Mouse (Mus musculus): ENCODE measurements around the gene Tmem14c. TPM values are rescaled to one million over a fixed set of nuclear protein-coding genes. Genes with fewer than 3 reads are reported as not detected.
"Not testable (repeated sequence)": the region's sequence is repeated elsewhere in the genome, so short reads cannot be mapped to it uniquely, and the experiment has no call there.

Tmem14c gene
- polyA plus RNA-seq, 1 experiment from 2014 or later, result 147 TPM

- H3K4me2 ChIP-seq; H3K9ac ChIP-seq; H3K4me3 ChIP-seq; H3K9me3 ChIP-seq; H3K36me3 ChIP-seq; H3K27ac ChIP-seq (replicated peaks); H3K27me3 ChIP-seq; ATAC-seq (ENCODE audit: low read depth); H3K4me1 ChIP-seq (replicated peaks): not testable (repeated sequence)
- 63% methylated on average over 4 of the region's 4 CpGs for WGBS
Observed at GRCm38 (mm10) chr13:40987608-40988303, 28.3 kb upstream of the Tmem14c start.

GRCm38 (mm10) chr13:40988418-40988817 lies 27.7 kb upstream of the Tmem14c start:
- ATAC-seq (ENCODE audit: low read depth), result no peak
- no peaks in the 10 kb centered on the region for H3K27me3 ChIP-seq
- H3K9ac ChIP-seq, result no peak overlapping the region
- 76% methylated on average over 2 of the region's 2 CpGs for WGBS
- no peaks in the 10 kb centered on the region for H3K4me1 ChIP-seq (replicated peaks)
- no peak overlapping the region for H3K4me3 ChIP-seq
- no peak overlapping the region for H3K27ac ChIP-seq (replicated peaks)
- H3K36me3 ChIP-seq, result no peaks in the 10 kb centered on the region
- no peak overlapping the region for H3K4me2 ChIP-seq
- no peaks in the 10 kb centered on the region for H3K9me3 ChIP-seq

GRCm38 (mm10) chr13:40994487-40995263 lies 21.4 kb upstream of the Tmem14c start:
- Histone ChIP-seq H3K27ac (replicated peaks) (no peak overlapping the region), H3K9ac (no peak overlapping the region), H3K4me2 (no peak overlapping the region), H3K9me3 (no peaks in the 10 kb centered on the region), H3K4me1 (replicated peaks) (peaks cover 11% of the 10 kb centered on the region), H3K27me3 (no peaks in the 10 kb centered on the region), H3K36me3 (no peaks in the 10 kb centered on the region), H3K4me3 (no peak overlapping the region)
- WGBS, result 8% methylated on average over 8 of the region's 8 CpGs
- no peak for ATAC-seq (ENCODE audit: low read depth)

GRCm38 (mm10) chr13:40998537-40998936 lies 17.6 kb upstream of the Tmem14c start:
- H3K36me3 ChIP-seq, result not testable (repeated sequence)
- WGBS, result 90% methylated on average over 5 of the region's 5 CpGs

GRCm38 (mm10) chr13:41000140-41000925 lies 15.8 kb upstream of the Tmem14c start:
- Histone ChIP-seq H3K4me3 (peak overlapping the region; percentile 93), H3K9me3 (no peaks in the 10 kb centered on the region), H3K36me3 (peaks cover 9% of the 10 kb centered on the region), H3K9ac (peak overlapping the region; percentile 92), H3K4me2 (peak overlapping the region; percentile 93), H3K27ac (replicated peaks) (peak overlapping the region; percentile 98), H3K27me3 (no peaks in the 10 kb centered on the region), H3K4me1 (replicated peaks) (peaks cover 30% of the 10 kb centered on the region)
- peak; percentile 57 for ATAC-seq (ENCODE audit: low read depth)
- 1% methylated on average over 25 of the region's 25 CpGs for WGBS

More at GRCm38 (mm10) chr13:40998537-40998936, 17.6 kb upstream of the Tmem14c start:
- not testable (repeated sequence) for H3K4me2 ChIP-seq; ATAC-seq (ENCODE audit: low read depth); H3K4me3 ChIP-seq; H3K27ac ChIP-seq (replicated peaks); H3K9ac ChIP-seq; H3K27me3 ChIP-seq; H3K9me3 ChIP-seq
- peaks cover 38% of the 10 kb centered on the region for H3K4me1 ChIP-seq (replicated peaks)

- H3K27ac ChIP-seq (replicated peaks), result peak within 1 kb of the TSS; percentile 98
- peak; percentile 97 for ATAC-seq (ENCODE audit: low read depth)
Observed at GRCm38 (mm10) chr13:41000926-41001639, 15.0 kb upstream of the Tmem14c start, which contains the start of gene Pak1ip1. Pak1ip1 (plus strand) TSS chr13:41001023.

GRCm38 (mm10) chr13:41002001-41002400 lies 14.1 kb upstream of the Tmem14c start:
- Histone ChIP-seq H3K27ac (replicated peaks) (no peak overlapping the region), H3K9me3 (no peaks in the 10 kb centered on the region), H3K9ac (no peak overlapping the region), H3K4me2 (peak overlapping the region; percentile 93), H3K4me1 (replicated peaks) (peaks cover 30% of the 10 kb centered on the region), H3K4me3 (peak overlapping the region; percentile 93), H3K27me3 (no peaks in the 10 kb centered on the region), H3K36me3 (peaks cover 25% of the 10 kb centered on the region)
- WGBS, result 86% methylated on average over 5 of the region's 5 CpGs
- ATAC-seq (ENCODE audit: low read depth), result no peak

More at GRCm38 (mm10) chr13:41000926-41001639, 15.0 kb upstream of the Tmem14c start, which contains the start of gene Pak1ip1:
- peaks cover 16% of the 10 kb centered on the region for H3K36me3 ChIP-seq
- H3K4me3 ChIP-seq, result peak within 1 kb of the TSS; percentile 93
- H3K4me1 ChIP-seq (replicated peaks), result peaks cover 30% of the 10 kb centered on the region
- no peaks in the 10 kb centered on the region for H3K27me3 ChIP-seq
- H3K9me3 ChIP-seq, result no peaks in the 10 kb centered on the region
- H3K4me2 ChIP-seq, result peak within 1 kb of the TSS; percentile 93
- under 1% methylated on average over 58 of the region's 58 CpGs for WGBS
- H3K9ac ChIP-seq, result peak within 1 kb of the TSS; percentile 92

GRCm38 (mm10) chr13:41006244-41006643 lies 9.8 kb upstream of the Tmem14c start:
- no peaks in the 10 kb centered on the region for H3K9me3 ChIP-seq
- no peak overlapping the region for H3K9ac ChIP-seq
- peaks cover 19% of the 10 kb centered on the region for H3K4me1 ChIP-seq (replicated peaks)
- ATAC-seq (ENCODE audit: low read depth), result no peak
- peaks cover 68% of the 10 kb centered on the region for H3K36me3 ChIP-seq
- H3K4me3 ChIP-seq, result no peak overlapping the region
- no peak overlapping the region for H3K4me2 ChIP-seq
- H3K27ac ChIP-seq (replicated peaks), result no peak overlapping the region
- no peaks in the 10 kb centered on the region for H3K27me3 ChIP-seq
- WGBS, result 95% methylated on average over 4 of the region's 4 CpGs

GRCm38 (mm10) chr13:41008271-41008670 lies 7.8 kb upstream of the Tmem14c start:
- no peak overlapping the region for H3K4me2 ChIP-seq
- H3K4me1 ChIP-seq (replicated peaks), result 0 out of 2 replicates have a peak, but pooled peaks cover 3% of the 10 kb centered on the region
- no peaks in the 10 kb centered on the region for H3K9me3 ChIP-seq
- 94% methylated on average over 10 of the region's 10 CpGs for WGBS
- no peak overlapping the region for H3K4me3 ChIP-seq
- H3K27ac ChIP-seq (replicated peaks), result no peak overlapping the region
- no peaks in the 10 kb centered on the region for H3K27me3 ChIP-seq
- ATAC-seq (ENCODE audit: low read depth), result no peak
- H3K9ac ChIP-seq, result no peak overlapping the region
- peaks cover 87% of the 10 kb centered on the region for H3K36me3 ChIP-seq

GRCm38 (mm10) chr13:41008946-41009345 lies 7.1 kb upstream of the Tmem14c start:
- Histone ChIP-seq H3K4me1 (replicated peaks) (no peaks in the 10 kb centered on the region), H3K9me3 (no peaks in the 10 kb centered on the region), H3K27ac (replicated peaks) (no peak overlapping the region), H3K4me3 (no peak overlapping the region), H3K27me3 (no peaks in the 10 kb centered on the region), H3K36me3 (peaks cover 92% of the 10 kb centered on the region), H3K9ac (no peak overlapping the region), H3K4me2 (no peak overlapping the region)
- 86% methylated on average over 8 of the region's 8 CpGs for WGBS
- no peak for ATAC-seq (ENCODE audit: low read depth)

- peak overlapping the region; percentile 70 for H3K4me2 ChIP-seq
- peak overlapping the region; percentile 85 for H3K27ac ChIP-seq (replicated peaks)
Observed at GRCm38 (mm10) chr13:41016797-41017405, 809 bp downstream of the Tmem14c start.

More at GRCm38 (mm10) chr13:41016797-41017405, 809 bp downstream of the Tmem14c start:
- H3K36me3 ChIP-seq, result peaks cover 67% of the 10 kb centered on the region
- H3K27me3 ChIP-seq, result no peaks in the 10 kb centered on the region
- H3K4me1 ChIP-seq (replicated peaks), result peaks cover 25% of the 10 kb centered on the region
- ATAC-seq (ENCODE audit: low read depth), result peak; percentile 23
- H3K9me3 ChIP-seq, result no peaks in the 10 kb centered on the region
- H3K9ac ChIP-seq, result peak overlapping the region; percentile 73
- H3K4me3 ChIP-seq, result peak overlapping the region; percentile 57
- WGBS, result 39% methylated on average over 12 of the region's 12 CpGs

Data from neural tube, embryonic 13.5 days (tissue).